Mouse (Mus musculus) testis, adult 2 months (tissue): Measurements from ENCODE around the gene Reep1. TPM values are rescaled to one million over a fixed set of nuclear protein-coding genes. Genes with fewer than 3 reads are reported as not detected.

Source experiments
- H3K27ac ChIP-seq: fragments of 200-500 bp; 2 replicates; pipeline ENCODE4 v1.5.1; 2012; ENCODE audit warnings: low read depth, low read length; ENCODE audit not compliant: control insufficient read depth, insufficient read depth
- H3K27me3 ChIP-seq: fragments of 200-500 bp; 2 replicates; pipeline ENCODE4 v1.6.1; 2012; ENCODE audit warnings: mild to moderate bottlenecking, low read length, moderate library complexity; ENCODE audit not compliant: control insufficient read depth, insufficient read depth
- H3K36me3 ChIP-seq: fragments of 200-500 bp; 2 replicates; pipeline ENCODE4 v1.6.1; 2012; ENCODE audit warnings: mild to moderate bottlenecking, low read length; ENCODE audit not compliant: control insufficient read depth, insufficient read depth
- H3K4me1 ChIP-seq: fragments of 200-500 bp; 2 replicates; pipeline ENCODE4 v1.6.1; 2012; ENCODE audit warnings: low read length; ENCODE audit not compliant: control insufficient read depth, insufficient read depth
- H3K4me3 ChIP-seq: fragments of 200-500 bp; 2 replicates; pipeline ENCODE4 v1.5.1; 2012; ENCODE audit warnings: low read depth, mild to moderate bottlenecking, low read length, moderate library complexity, mixed read lengths; ENCODE audit not compliant: control insufficient read depth
- CTCF ChIP-seq: fragments of 200-500 bp; IDR thresholded peaks from 2 replicates; pipeline ENCODE4 v1.5.1; 2012; ENCODE audit warnings: low read depth, mild to moderate bottlenecking, inconsistent platforms, low read length, moderate library complexity; ENCODE audit not compliant: control insufficient read depth, insufficient read depth, insufficient replicate concordance
- POLR2A ChIP-seq: fragments of 200-500 bp; IDR thresholded peaks from 2 replicates; pipeline ENCODE4 v1.6.1; 2012; ENCODE audit warnings: low read depth, mild to moderate bottlenecking, inconsistent platforms, low read length, moderate library complexity; ENCODE audit not compliant: control insufficient read depth
- polyA plus RNA-seq: library from polyadenylated mRNA; depleted of rRNA; stranded (reverse); fragments of >200 nt; gene quantifications from 2 replicates; pipeline ENCODE4 v1.2.3, GENCODE M21; 2012

Gene Reep1
- polyA plus RNA-seq, 1 experiment, result 34.3 TPM

GRCm38 (mm10) chr6:71803609-71804008, 96.2 kb downstream of the Reep1 start:
- TF ChIP-seq CTCF (no peak), POLR2A (no peak)
- Histone ChIP-seq H3K27me3 (no peaks in the 10 kb centered on the region), H3K4me3 (no peak overlapping the region), H3K4me1 (peaks cover 9% of the 10 kb centered on the region), H3K36me3 (no peaks in the 10 kb centered on the region), H3K27ac (no peak overlapping the region)

DNA sequence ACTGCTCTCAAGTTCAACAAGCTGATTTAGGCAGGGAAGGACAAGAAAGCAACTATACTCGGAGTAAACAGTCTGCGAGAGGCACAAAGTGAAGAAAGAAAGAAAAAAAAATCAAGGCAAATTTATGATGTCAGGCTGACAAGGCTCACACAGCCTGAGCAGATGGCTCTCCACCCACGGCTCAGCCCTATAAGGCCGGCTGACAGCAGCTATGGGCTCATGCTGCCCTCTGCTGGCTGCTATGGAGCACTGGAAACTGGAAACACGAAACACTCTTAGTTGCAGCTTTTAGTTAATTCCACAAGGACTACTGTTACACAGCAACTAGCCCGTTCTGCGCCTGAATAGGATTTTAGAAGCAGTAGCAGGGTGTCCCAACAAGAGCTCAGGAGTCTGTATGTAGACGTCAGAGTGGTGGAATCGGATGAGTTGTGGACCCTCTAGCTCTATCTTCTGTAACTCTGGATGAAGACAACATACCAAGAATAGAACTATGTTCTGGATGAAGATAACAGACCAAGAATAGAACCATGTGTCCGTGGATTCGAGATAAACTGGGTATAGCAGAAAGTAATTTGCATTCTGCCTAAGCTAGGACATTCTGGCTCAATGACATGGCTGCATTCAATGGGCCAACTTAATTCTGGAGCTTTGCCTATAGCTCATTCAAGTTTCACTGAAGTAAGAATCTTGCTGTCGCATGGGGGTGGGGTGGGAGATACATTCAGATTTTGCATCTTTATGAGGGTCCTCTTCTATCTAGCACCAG, 96.9 kb downstream of the Reep1 start:
- Histone ChIP-seq H3K4me3 (no peak overlapping the region), H3K4me1 (peaks cover 5% of the 10 kb centered on the region), H3K27me3 (no peaks in the 10 kb centered on the region), H3K36me3 (no peaks in the 10 kb centered on the region), H3K27ac (no peak overlapping the region)
- TF ChIP-seq CTCF, result peak; percentile 73; the same call in 1 of the 2 replicates
- no peak for TF ChIP-seq POLR2A

- Histone ChIP-seq H3K27ac (no peak overlapping the region), H3K27me3 (no peaks in the 10 kb centered on the region), H3K4me1 (no peaks in the 10 kb centered on the region), H3K36me3 (no peaks in the 10 kb centered on the region), H3K4me3 (no peak overlapping the region)
- TF ChIP-seq POLR2A (no peak), CTCF (no peak)
These were observed 99.4 kb downstream of the Reep1 start for GRCm38 (mm10) chr6:71806713-71807112.

DNA sequence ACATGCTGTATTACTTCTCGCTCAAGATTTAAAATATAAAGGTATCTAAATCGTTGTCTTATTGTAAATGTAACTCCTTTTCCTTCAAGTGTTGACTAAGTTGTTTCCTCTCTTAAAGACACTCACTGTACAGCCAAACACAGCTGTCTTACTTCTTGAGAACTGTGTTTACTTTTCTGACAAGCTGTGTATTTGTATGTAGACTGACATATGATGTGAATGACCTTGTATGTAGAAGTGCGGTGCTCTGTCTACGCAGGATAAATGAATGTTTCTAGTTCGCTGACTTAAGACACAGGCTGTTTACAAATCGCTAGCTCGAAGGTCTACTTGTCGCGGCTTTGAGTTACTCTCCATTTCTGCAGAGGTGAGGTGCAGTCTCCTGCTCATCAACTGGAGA, 102.5 kb downstream of the Reep1 start:
- Histone ChIP-seq H3K27ac (no peak overlapping the region), H3K4me3 (no peak overlapping the region), H3K27me3 (no peaks in the 10 kb centered on the region), H3K36me3 (no peaks in the 10 kb centered on the region; the same call in 1 of the 2 replicates), H3K4me1 (no peaks in the 10 kb centered on the region)
- no peak for TF ChIP-seq CTCF

- Histone ChIP-seq H3K36me3 (peaks cover 2% of the 10 kb centered on the region), H3K27me3 (no peaks in the 10 kb centered on the region)
These were observed 105.5 kb downstream of the Reep1 start for GRCm38 (mm10) chr6:71812820-71813219.

GRCm38 (mm10) chr6:71819764-71820292, 112.5 kb downstream of the Reep1 start:
- no peak for TF ChIP-seq CTCF
- TF ChIP-seq POLR2A, result no peak
- peaks cover 2% of the 10 kb centered on the region for H3K36me3 ChIP-seq
- H3K27ac ChIP-seq, result no peak overlapping the region
- no peaks in the 10 kb centered on the region for H3K27me3 ChIP-seq
- no peak overlapping the region for H3K4me3 ChIP-seq
- peaks cover 4% of the 10 kb centered on the region; the same call in 1 of the 2 replicates for H3K4me1 ChIP-seq

More at GRCm38 (mm10) chr6:71812820-71813219, 105.5 kb downstream of the Reep1 start:
- no peak for TF ChIP-seq POLR2A
- no peak for TF ChIP-seq CTCF
- H3K4me3 ChIP-seq, result no peak overlapping the region
- H3K27ac ChIP-seq, result no peak overlapping the region
- no peaks in the 10 kb centered on the region for H3K4me1 ChIP-seq

GRCm38 (mm10) chr6:71823085-71823484, 115.7 kb downstream of the Reep1 start:
- TF ChIP-seq CTCF, result no peak
- no peak for TF ChIP-seq POLR2A
- H3K36me3 ChIP-seq, result no peaks in the 10 kb centered on the region
- peak overlapping the region; percentile 95 for H3K27ac ChIP-seq
- H3K4me1 ChIP-seq, result peaks cover 4% of the 10 kb centered on the region; the same call in 1 of the 2 replicates
- H3K27me3 ChIP-seq, result no peaks in the 10 kb centered on the region
- peak overlapping the region; percentile 100 for H3K4me3 ChIP-seq
